Mouse (Mus musculus) limb, embryonic 11.5 days (tissue): Measurements from ENCODE around the gene Susd6. TPM values are rescaled to one million over a fixed set of nuclear protein-coding genes. Genes with fewer than 3 reads are reported as not detected.
A peak's percentile ranks its signal among the peaks of the same experiment; 100 is the strongest.

Source experiments
- ATAC-seq: fragments of 200-750 bp; cut with Nextera tagmentation; 2 replicates; pipeline ENCODE4 v1.8.0; 2017; ENCODE audit warnings: low read depth; ENCODE audit not compliant: insufficient number of reproducible peaks, low FRiP score, low TSS enrichment
- DNase-seq: peaks from one replicate; pipeline ENCODE4 v3.0.0-alpha.2; 2015; ENCODE audit warnings: low spot score
- H3K27ac ChIP-seq: fragments of 300-500 bp; sonication (generic); replicated peaks from 2 replicates; pipeline ENCODE4 v1.5.1; 2014; ENCODE audit warnings: low read depth, mild to moderate bottlenecking, low read length
- H3K27me3 ChIP-seq: fragments of 300-500 bp; sonication (generic); 2 replicates; pipeline ENCODE4 v1.6.1; 2014; ENCODE audit warnings: mild to moderate bottlenecking, low read length, mixed read lengths; ENCODE audit not compliant: control insufficient read depth, insufficient read depth
- H3K36me3 ChIP-seq: fragments of 300-500 bp; sonication (generic); 2 replicates; pipeline ENCODE4 v1.6.1; 2014; ENCODE audit warnings: mild to moderate bottlenecking, low read length, moderate library complexity, mixed read lengths; ENCODE audit not compliant: control insufficient read depth, insufficient read depth
- H3K4me1 ChIP-seq: fragments of 300-500 bp; sonication (generic); 2 replicates; pipeline ENCODE4 v1.6.1; 2014; ENCODE audit warnings: low read length, mixed read lengths; ENCODE audit not compliant: control insufficient read depth, insufficient read depth
- H3K4me2 ChIP-seq: fragments of 300-500 bp; sonication (generic); 2 replicates; pipeline ENCODE4 v1.6.1; 2014; ENCODE audit warnings: low read depth, mild to moderate bottlenecking, moderate library complexity; ENCODE audit not compliant: severe bottlenecking
- H3K4me3 ChIP-seq: fragments of 300-500 bp; sonication (generic); 2 replicates; pipeline ENCODE4 v1.5.1; 2014; ENCODE audit warnings: low read depth, low read length
- H3K9ac ChIP-seq: fragments of 300-500 bp; sonication (generic); 2 replicates; pipeline ENCODE4 v1.6.1; 2014; ENCODE audit warnings: mild to moderate bottlenecking, low read length
- H3K9me3 ChIP-seq: fragments of 300-500 bp; sonication (generic); 2 replicates; pipeline ENCODE4 v1.6.1; 2016; ENCODE audit warnings: low read length; ENCODE audit not compliant: control insufficient read depth
- WGBS: fragments of 180-500 bp; shearing (Covaris S2); extraction: QIAGEN DNeasy Blood & Tissue Kit; methylation state at CpG from one replicate; pipeline ENCODE4 v1.1.7; 2014; 5-methylcytosine and 5-hydroxymethylcytosine counted together
- polyA plus RNA-seq: library from polyadenylated mRNA; unstranded; fragments of >200 nt; fragmentation: Nextera tagmentation; extraction: Ambion mirVana; gene quantifications from 2 replicates; pipeline ENCODE4 v1.2.1, GENCODE M21; 2014

The Susd6 gene
- polyA plus RNA-seq, 1 experiment from 2014 or later: 14.3 TPM

GRCm38 (mm10) chr12:80883881-80884280 is 93.6 kb downstream of the Susd6 start:
- H3K9ac ChIP-seq: no peak overlapping the region
- no peak for ATAC-seq
- no peaks in the 10 kb centered on the region for H3K36me3 ChIP-seq
- H3K4me3 ChIP-seq: no peak overlapping the region
- H3K4me1 ChIP-seq: 0 out of 2 replicates have a peak, but pooled peaks cover 4% of the 10 kb centered on the region
- DNase-seq: no peak
- H3K4me2 ChIP-seq: no peak overlapping the region
- H3K27me3 ChIP-seq: no peaks in the 10 kb centered on the region
- no peak overlapping the region for H3K27ac ChIP-seq
- 61% methylated on average over 5 of the region's 5 CpGs for WGBS
- no peaks in the 10 kb centered on the region for H3K9me3 ChIP-seq

GRCm38 (mm10) chr12:80885301-80886288 is 95.3 kb downstream of the Susd6 start:
- DNase-seq: peak; percentile 43
- Histone ChIP-seq H3K4me1 (0 out of 2 replicates have a peak, but pooled peaks cover 4% of the 10 kb centered on the region), H3K4me2 (peak overlapping the region; percentile 5; the same call in 1 of the 2 replicates), H3K36me3 (no peaks in the 10 kb centered on the region), H3K27me3 (no peaks in the 10 kb centered on the region), H3K9ac (no peak overlapping the region), H3K9me3 (peaks cover 2% of the 10 kb centered on the region; the same call in 1 of the 2 replicates), H3K27ac (no peak overlapping the region), H3K4me3 (no peak overlapping the region)
- no peak for ATAC-seq
- 41% methylated on average over 15 of the region's 15 CpGs for WGBS

GRCm38 (mm10) chr12:80887036-80887435 is 96.7 kb downstream of the Susd6 start:
- DNase-seq (no peak), ATAC-seq (no peak)
- 77% methylated on average over 2 of the region's 2 CpGs for WGBS
- no peak overlapping the region for H3K9ac ChIP-seq
- H3K4me1 ChIP-seq: 0 out of 2 replicates have a peak, but pooled peaks cover 4% of the 10 kb centered on the region
- H3K36me3 ChIP-seq: no peaks in the 10 kb centered on the region
- no peak overlapping the region for H3K4me3 ChIP-seq
- peaks cover 2% of the 10 kb centered on the region; the same call in 1 of the 2 replicates for H3K9me3 ChIP-seq
- H3K27ac ChIP-seq: no peak overlapping the region
- no peak overlapping the region for H3K4me2 ChIP-seq
- H3K27me3 ChIP-seq: no peaks in the 10 kb centered on the region

- Histone ChIP-seq H3K9ac (no peak overlapping the region), H3K27ac (no peak overlapping the region), H3K4me2 (no peak overlapping the region), H3K36me3 (no peaks in the 10 kb centered on the region), H3K27me3 (no peaks in the 10 kb centered on the region), H3K9me3 (peaks cover 2% of the 10 kb centered on the region; the same call in 1 of the 2 replicates), H3K4me3 (no peak overlapping the region), H3K4me1 (0 out of 2 replicates have a peak, but pooled peaks cover 4% of the 10 kb centered on the region)
- ATAC-seq: no peak
- 89% methylated on average over 3 of the region's 3 CpGs for WGBS
- DNase-seq: no peak
Observed at GRCm38 (mm10) chr12:80889331-80889730, 99.0 kb downstream of the Susd6 start.

- Histone ChIP-seq H3K4me2 (no peak overlapping the region), H3K4me3 (no peak overlapping the region), H3K36me3 (no peaks in the 10 kb centered on the region), H3K9ac (no peak overlapping the region), H3K27ac (no peak overlapping the region), H3K27me3 (no peaks in the 10 kb centered on the region), H3K9me3 (peaks cover 2% of the 10 kb centered on the region; the same call in 1 of the 2 replicates), H3K4me1 (no peaks in the 10 kb centered on the region)
- ATAC-seq: no peak
- no peak for DNase-seq
- 97% methylated on average over 2 of the region's 2 CpGs for WGBS
Observed at GRCm38 (mm10) chr12:80891074-80891473, 100.8 kb downstream of the Susd6 start.

GRCm38 (mm10) chr12:80893720-80894494 is 103.6 kb downstream of the Susd6 start:
- Histone ChIP-seq H3K9me3 (peaks cover 2% of the 10 kb centered on the region; the same call in 1 of the 2 replicates), H3K27me3 (no peaks in the 10 kb centered on the region), H3K4me1 (no peaks in the 10 kb centered on the region), H3K4me3 (no peak overlapping the region), H3K4me2 (no peak overlapping the region), H3K27ac (no peak overlapping the region), H3K36me3 (no peaks in the 10 kb centered on the region), H3K9ac (no peak overlapping the region)
- WGBS: 88% methylated on average over 18 of the region's 18 CpGs
- ATAC-seq: no peak
- no peak for DNase-seq

- WGBS: 15% methylated on average over 19 of the region's 19 CpGs
- H3K4me3 ChIP-seq: no peak overlapping the region
- peak; percentile 83 for ATAC-seq
- no peaks in the 10 kb centered on the region for H3K4me1 ChIP-seq
- no peaks in the 10 kb centered on the region for H3K36me3 ChIP-seq
- no peak overlapping the region for H3K9ac ChIP-seq
- no peaks in the 10 kb centered on the region for H3K9me3 ChIP-seq
- H3K4me2 ChIP-seq: peak overlapping the region; percentile 46
- no peak overlapping the region for H3K27ac ChIP-seq
- peak; percentile 81 for DNase-seq
- H3K27me3 ChIP-seq: no peaks in the 10 kb centered on the region
Observed at GRCm38 (mm10) chr12:80894973-80895570, 104.8 kb downstream of the Susd6 start.

GRCm38 (mm10) chr12:80909631-80910030 is 119.3 kb downstream of the Susd6 start:
- no peak overlapping the region for H3K9ac ChIP-seq
- no peak overlapping the region for H3K4me2 ChIP-seq
- H3K27me3 ChIP-seq: no peaks in the 10 kb centered on the region
- ATAC-seq (no peak), DNase-seq (no peak)
- no peak overlapping the region for H3K4me3 ChIP-seq
- H3K4me1 ChIP-seq: no peaks in the 10 kb centered on the region
- 88% methylated on average over 8 of the region's 8 CpGs for WGBS
- no peak overlapping the region for H3K27ac ChIP-seq
- no peaks in the 10 kb centered on the region for H3K9me3 ChIP-seq
- H3K36me3 ChIP-seq: no peaks in the 10 kb centered on the region
